Mouse (Mus musculus) hematopoietic stem cell, adult 5-6 weeks (primary cell): ENCODE measurements around the gene Adap2. TPM values are rescaled to one million over a fixed set of nuclear protein-coding genes. Genes with fewer than 3 reads are reported as not detected.

Experiments used
- ATAC-seq, 2 experiments: fragments of 125-278 bp in 1 of 2; replicated peaks in 1 of 2; 2 replicates each; pipeline ENCODE4 v1.8.0; 2016 to 2017; ENCODE audit warnings: inconsistent platforms in 2 of 2, mild to moderate bottlenecking in 2 of 2, moderate number of reproducible peaks in 2 of 2, low read depth in 1 of 2, moderate TSS enrichment in 1 of 2; ENCODE audit not compliant: low FRiP score in 2 of 2, poor library complexity in 2 of 2, severe bottlenecking in 2 of 2, insufficient read depth in 1 of 2, low TSS enrichment in 1 of 2
- total RNA-seq: library from RNA; stranded (forward); fragments of 172-1452, 232-1000 nt; gene quantifications from 2 replicates; pipeline ENCODE4 v1.2.3, GENCODE M21; 2017

Adap2 gene
- total RNA-seq, 1 experiment from 2014 or later, result not detected

- no peak; a peak in 1 of 4 replicates for ATAC-seq
Observed at GRCm38 (mm10) chr11:80154501-80154900, 596 bp downstream of the Adap2 start.

GRCm38 (mm10) chr11:80155541-80155940, 1.6 kb downstream of the Adap2 start:
- no peak for ATAC-seq

- ATAC-seq, result no peak
Observed at GRCm38 (mm10) chr11:80155961-80156360, 2.1 kb downstream of the Adap2 start.

DNA sequence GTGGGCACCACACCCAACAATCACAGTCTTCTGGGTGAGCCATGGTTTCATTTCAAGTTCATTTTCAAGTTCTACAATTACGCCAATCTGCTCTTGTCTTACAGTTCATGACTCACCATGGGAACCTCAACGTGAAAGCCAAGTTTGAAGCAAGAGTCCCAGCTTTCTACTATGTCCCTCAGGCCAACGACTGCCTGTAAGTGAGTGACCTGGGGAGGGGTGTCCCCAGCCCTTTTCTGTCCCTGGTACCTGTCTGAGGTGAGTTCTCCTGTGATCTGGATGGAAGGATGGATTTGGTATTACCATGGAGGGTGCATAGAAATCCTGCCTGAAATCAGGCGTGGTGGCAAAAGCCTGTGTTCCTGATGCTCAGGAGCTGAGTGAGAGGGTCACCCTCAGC, 2.9 kb downstream of the Adap2 start:
- ATAC-seq, result no peak

DNA sequence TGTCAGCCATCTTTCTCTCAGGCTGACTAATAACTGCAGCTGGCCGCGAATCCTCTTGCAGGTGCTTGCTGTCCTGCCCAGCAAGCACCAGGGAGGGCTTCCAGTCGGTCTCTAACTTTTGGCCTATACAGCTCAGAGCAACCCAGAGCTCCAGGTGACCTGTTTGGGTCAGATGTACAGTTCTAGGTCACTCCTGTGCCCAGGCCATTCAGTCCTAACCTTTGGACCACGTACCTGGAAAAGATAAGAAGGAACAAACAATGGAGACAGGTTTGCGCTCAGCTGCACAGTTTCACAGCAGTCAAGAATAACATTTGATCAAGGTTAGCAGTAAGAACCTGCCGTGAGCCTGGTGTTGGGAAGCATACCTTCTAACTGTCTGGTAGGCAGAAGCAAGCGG, 5.1 kb downstream of the Adap2 start:
- no peak for ATAC-seq

- ATAC-seq, result no peak
Observed at GRCm38 (mm10) chr11:80161041-80161440, 7.1 kb downstream of the Adap2 start.

DNA sequence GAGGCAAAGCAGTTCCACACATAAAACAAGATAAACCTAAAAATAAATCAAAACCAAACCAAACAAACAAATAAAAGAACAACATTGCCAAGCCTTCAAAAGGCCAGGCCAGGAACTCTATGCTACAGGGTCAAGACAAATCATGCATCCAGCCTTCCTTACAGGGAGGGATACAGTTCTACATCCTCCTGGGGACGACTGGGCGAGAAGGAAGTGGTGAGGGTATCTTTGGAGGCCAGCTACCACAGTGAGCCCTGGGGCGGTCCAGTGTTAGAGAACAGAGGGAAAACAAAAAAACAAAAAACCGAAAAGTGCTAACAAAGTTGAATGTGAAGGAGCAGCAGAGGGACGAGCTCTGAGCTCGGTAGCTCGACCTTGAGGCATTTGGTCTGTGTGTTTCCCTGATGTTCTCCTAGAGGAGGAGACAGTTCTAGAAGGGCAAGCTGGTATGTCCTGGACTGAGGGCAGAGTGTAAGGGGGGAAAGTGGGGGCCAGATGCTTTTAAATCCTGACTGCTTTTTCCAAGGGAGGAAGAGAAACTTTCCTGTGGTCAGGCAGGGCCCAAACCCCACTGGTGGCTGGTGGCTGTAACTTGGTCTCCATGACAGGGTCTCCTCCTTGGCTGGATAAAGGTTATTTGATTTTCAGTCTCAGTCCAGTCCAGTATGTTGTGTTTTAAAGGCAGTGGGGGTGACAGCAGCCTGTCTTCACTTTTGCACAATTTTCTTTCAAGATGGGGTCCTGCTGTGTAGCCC, 9.6 kb downstream of the Adap2 start:
- peak; percentile 37 to 62; a peak in 3 of 4 replicates for ATAC-seq

DNA sequence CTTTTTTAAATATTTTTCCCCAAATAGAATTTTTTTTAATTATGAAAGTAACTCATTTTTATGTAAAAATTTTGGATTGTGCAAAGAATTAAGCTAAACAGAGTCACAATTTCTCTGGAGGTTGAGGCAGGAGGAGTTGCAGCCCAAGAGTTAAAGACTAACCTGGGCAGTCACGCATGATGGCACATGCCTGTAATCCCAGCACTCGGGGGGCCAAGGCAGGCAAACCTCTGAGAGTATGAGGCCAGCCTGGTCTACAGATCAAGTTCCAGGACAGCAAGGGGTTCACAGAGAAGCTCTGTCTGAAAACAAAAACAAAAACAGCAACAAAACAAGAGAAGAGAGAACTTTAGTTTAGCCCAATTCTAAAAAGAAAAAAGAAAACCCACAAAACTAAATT, 10.3 kb downstream of the Adap2 start:
- no peak for ATAC-seq

DNA sequence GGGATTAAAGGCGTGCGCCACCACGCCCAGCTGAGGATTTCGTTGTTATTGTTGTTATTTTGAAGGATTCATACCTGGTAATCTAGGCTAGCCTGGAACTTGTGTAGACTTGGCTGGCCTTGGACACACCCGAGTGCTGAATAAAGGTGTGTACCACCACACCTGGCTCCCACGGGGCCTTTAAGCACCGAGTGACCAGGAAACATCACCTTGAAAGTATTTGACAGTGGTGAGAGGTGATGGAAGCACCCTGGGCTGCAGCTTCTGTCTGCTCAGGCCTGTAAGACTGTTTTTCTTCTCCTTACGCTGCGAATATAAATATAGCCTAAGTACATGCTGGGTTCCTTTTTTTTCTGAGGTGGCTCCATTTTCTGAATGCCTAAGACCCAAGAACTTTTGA, 14.2 kb downstream of the Adap2 start:
- no peak for ATAC-seq

- no peak for ATAC-seq
Observed at GRCm38 (mm10) chr11:80168611-80169249, 14.8 kb downstream of the Adap2 start.

GRCm38 (mm10) chr11:80169629-80170028, 15.7 kb downstream of the Adap2 start:
- ATAC-seq, result no peak

GRCm38 (mm10) chr11:80170351-80170750, 16.4 kb downstream of the Adap2 start:
- no peak for ATAC-seq

DNA sequence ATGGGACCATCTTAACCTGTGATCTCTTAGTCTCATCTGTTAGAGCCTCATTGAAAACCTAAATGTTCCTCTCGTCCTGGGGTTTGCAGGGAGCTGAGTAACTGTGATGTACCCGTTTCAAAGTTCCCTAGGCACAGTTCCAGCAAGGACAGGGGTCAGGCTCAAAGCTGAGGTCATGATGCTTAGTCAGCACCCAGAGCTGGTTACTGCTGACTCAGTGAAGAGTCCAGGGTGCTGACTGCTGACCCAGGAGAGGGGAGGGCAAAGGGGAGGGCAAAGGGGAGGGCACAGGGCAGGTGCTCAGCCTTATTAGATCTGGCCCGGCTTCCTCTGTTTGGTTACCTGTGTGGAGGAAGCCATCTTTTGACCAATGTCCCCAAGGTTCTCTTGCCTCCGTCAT, 18.0 kb downstream of the Adap2 start:
- ATAC-seq, result no peak

DNA sequence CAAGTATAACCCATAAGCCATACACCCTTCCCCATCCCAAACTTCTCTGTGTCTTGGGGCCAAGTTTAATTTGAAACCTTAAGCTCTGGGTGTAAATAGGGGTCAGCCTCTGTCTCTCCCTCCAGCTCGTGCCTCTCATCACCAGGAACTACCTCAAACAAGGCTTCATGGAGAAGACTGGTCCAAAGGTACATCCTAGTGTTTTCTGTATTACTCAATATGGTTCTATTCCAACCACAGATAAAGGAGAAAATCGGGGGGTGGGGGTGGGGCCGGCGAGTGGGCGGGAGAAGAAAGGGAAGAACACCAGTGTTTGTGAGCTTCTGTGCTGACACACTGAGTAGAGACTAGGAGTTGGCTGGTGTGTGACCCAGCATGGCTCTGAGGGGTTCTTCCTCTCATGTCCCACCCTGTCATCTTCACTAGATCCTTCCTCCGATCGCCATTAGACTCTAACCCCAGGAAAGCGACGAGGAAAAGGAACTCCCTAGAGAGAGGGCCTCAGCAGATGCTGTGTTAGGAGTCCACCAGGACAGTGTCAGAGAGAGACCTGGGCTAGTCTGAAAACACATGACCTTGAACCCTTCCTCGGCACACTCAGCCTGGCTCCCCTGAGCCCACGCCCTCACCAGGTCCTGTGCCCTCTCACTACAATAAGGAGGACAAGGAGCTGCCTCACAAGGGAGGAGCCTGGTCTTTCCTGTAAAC, 20.2 kb downstream of the Adap2 start:
- ATAC-seq, result no peak

- peak; percentile 39 to 59; a peak in 3 of 4 replicates for ATAC-seq
Observed at GRCm38 (mm10) chr11:80176911-80177895, 23.3 kb downstream of the Adap2 start.

- ATAC-seq, result no peak
Observed at GRCm38 (mm10) chr11:80178316-80178715, 24.4 kb downstream of the Adap2 start.

DNA sequence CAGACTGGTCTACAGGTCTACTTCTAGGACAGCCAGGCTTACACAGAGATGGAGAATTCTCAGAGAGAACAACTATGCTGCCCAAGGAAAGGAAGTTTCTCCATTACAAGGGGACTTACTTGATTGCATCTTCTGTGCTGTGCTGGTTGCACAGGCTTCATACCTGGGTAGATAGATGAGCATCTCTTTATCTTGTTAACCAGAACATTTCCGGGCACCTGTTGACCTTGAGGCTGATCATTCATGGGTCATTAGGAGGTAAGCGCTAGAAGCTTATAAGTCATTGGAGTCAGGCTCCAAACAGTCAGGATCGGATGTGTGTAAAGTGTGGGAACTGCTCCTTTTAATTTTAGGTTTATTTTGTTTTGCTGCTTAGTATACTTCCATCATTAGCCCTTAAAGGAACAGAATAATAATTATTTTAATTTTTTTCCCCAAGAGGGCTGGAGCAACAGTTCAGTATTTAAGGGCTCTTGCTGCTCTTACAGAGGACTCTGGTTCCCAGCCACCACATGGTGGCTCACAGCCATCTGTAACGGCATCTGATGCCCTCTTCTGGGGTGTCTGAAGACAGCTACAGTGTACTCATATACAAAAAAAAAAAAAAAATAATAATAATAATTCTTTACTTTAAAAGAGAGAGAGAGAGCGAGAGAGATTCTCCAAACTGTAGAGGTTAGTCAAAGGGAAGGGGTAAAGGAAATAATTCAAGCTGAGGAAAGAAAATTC, 27.3 kb downstream of the Adap2 start:
- ATAC-seq, result no peak
